Mouse (Mus musculus): ENCODE results near the gene Htr2a.

GRCm38 (mm10) chr14:74673020-74673350 is 32.3 kb downstream of the Htr2a start:
- TF ChIP-seq CTCF (IDR thresholded peaks at IDR 0.05; ENCODE audit: insufficient read depth, low read length) = no peak
- TF ChIP-seq POLR2A (IDR thresholded peaks at IDR 0.05; ENCODE audit: borderline replicate concordance, extremely low read depth, low read depth, low read length) = no peak

Data from lung, adult 2 months (tissue).